Mouse (Mus musculus): ENCODE measurements around the gene Spats2l. TPM values are rescaled to one million over a fixed set of nuclear protein-coding genes. Genes with fewer than 3 reads are reported as not detected.
A peak's percentile ranks its signal among the peaks of the same experiment; 100 is the strongest.

The Spats2l gene
- polyA plus RNA-seq, 1 experiment from 2014 or later, result 78.7 TPM

- H3K4me2 ChIP-seq, result no peak overlapping the region
- WGBS, result 85% methylated on average over 2 of the region's 2 CpGs
- H3K36me3 ChIP-seq, result no peaks in the 10 kb centered on the region
- H3K27ac ChIP-seq (replicated peaks), result no peak overlapping the region
- H3K9me3 ChIP-seq (replicated peaks), result no peaks in the 10 kb centered on the region
- no peak for ATAC-seq (ENCODE audit: low FRiP score)
- H3K9ac ChIP-seq (replicated peaks), result no peak overlapping the region
- no peak overlapping the region for H3K4me3 ChIP-seq (replicated peaks)
- H3K27me3 ChIP-seq (replicated peaks), result no peaks in the 10 kb centered on the region
- H3K4me1 ChIP-seq, result peaks cover 2% of the 10 kb centered on the region
Observed at GRCm38 (mm10) chr1:57991277-57991676, 217.3 kb downstream of the Spats2l start.

- H3K4me2 ChIP-seq, result peak within 1 kb of the TSS; percentile 98
- peaks cover 7% of the 10 kb centered on the region for H3K4me1 ChIP-seq
- no peaks in the 10 kb centered on the region for H3K27me3 ChIP-seq (replicated peaks)
- H3K4me3 ChIP-seq (replicated peaks), result peak within 1 kb of the TSS; percentile 91
- 7% methylated on average over 30 of the region's 30 CpGs for WGBS
- no peaks in the 10 kb centered on the region for H3K36me3 ChIP-seq
- H3K9me3 ChIP-seq (replicated peaks), result no peaks in the 10 kb centered on the region
- peak within 1 kb of the TSS; percentile 92 for H3K27ac ChIP-seq (replicated peaks)
- ATAC-seq (ENCODE audit: low FRiP score), result peak; percentile 100
- peak within 1 kb of the TSS; percentile 69 for H3K9ac ChIP-seq (replicated peaks)
Observed at GRCm38 (mm10) chr1:57995432-57996132, 221.6 kb downstream of the Spats2l start, which contains the start of gene Sgo2a. Sgo2a (plus strand) TSS chr1:57995971.

DNA sequence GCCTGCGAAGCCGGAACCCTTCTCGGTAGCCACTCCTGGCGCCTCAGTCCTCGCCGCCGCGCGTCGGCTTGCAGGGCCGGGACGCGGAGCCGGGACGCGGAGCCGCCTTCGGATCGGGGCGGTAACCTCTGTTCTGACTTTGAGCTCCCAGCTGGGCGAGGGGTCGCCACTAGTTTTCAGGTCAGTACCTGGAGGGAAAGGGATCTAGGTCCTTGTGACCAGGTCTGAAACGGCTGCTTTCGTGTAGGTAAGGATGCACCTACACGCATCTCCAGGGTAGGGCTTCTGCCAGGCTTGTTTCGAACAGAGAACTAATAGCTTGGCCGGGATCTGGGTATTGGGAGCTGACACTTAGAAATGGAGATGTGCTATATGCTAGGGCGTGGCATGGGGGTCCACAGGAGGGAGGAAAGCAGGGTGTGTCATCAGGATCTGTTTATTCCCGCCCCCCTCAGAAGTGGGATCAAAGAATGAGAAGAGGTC lies 222.2 kb downstream of the Spats2l start:
- Histone ChIP-seq H3K4me3 (replicated peaks) (peak overlapping the region; percentile 91), H3K4me1 (peaks cover 7% of the 10 kb centered on the region), H3K4me2 (peak overlapping the region; percentile 98), H3K9me3 (replicated peaks) (no peaks in the 10 kb centered on the region), H3K36me3 (no peaks in the 10 kb centered on the region), H3K27me3 (replicated peaks) (no peaks in the 10 kb centered on the region), H3K27ac (replicated peaks) (no peak overlapping the region), H3K9ac (replicated peaks) (peak overlapping the region; percentile 50)
- ATAC-seq (ENCODE audit: low FRiP score), result peak; percentile 43; the same call in 1 of the 2 replicates
- WGBS, result under 1% methylated on average over 29 of the region's 29 CpGs

Other genes with a start within 250 kb of the Spats2l start
- 2.3 and 5.0 TPM in 2 replicates for gene Sgo2a, start 221.8 kb downstream of the Spats2l start, polyA plus RNA-seq (2015; fragmentation: Nextera tagmentation; extraction: Ambion mirVana)
- gene Kctd18, start 244.8 kb downstream of the Spats2l start, polyA plus RNA-seq (2015; fragmentation: Nextera tagmentation; extraction: Ambion mirVana), result 24.8 and 25.4 TPM in 2 replicates